Mouse (Mus musculus): Measurements from ENCODE around the gene Bpifa5. TPM values are rescaled to one million over a fixed set of nuclear protein-coding genes. Genes with fewer than 3 reads are reported as not detected.
"Not testable (repeated sequence)": the region's sequence is repeated elsewhere in the genome, so short reads cannot be mapped to it uniquely, and the experiment has no call there.

The Bpifa5 gene
- not detected in 2 replicates for polyA plus RNA-seq (2015; fragmentation: Nextera tagmentation; extraction: Ambion mirVana)

GRCm38 (mm10) chr2:154162307-154162706 is at the start of gene Bpifa5:
TSS of gene Bpifa5 (plus strand) at chr2:154162607.
- no peak within 1 kb of the TSS for H3K27ac ChIP-seq (replicated peaks)
- H3K27me3 ChIP-seq: no peaks in the 10 kb centered on the region
- WGBS: 83% methylated on average over 8 of the region's 8 CpGs
- ATAC-seq (replicated peaks): no peak
- no peaks in the 10 kb centered on the region for H3K9me3 ChIP-seq
- no peaks in the 10 kb centered on the region for H3K36me3 ChIP-seq
- no peak within 1 kb of the TSS for H3K4me3 ChIP-seq
- H3K9ac ChIP-seq (replicated peaks): no peak within 1 kb of the TSS
- H3K4me2 ChIP-seq (replicated peaks): no peak within 1 kb of the TSS
- H3K4me1 ChIP-seq: no peaks in the 10 kb centered on the region

- Histone ChIP-seq H3K9me3 (no peaks in the 10 kb centered on the region), H3K27me3 (no peaks in the 10 kb centered on the region), H3K36me3 (no peaks in the 10 kb centered on the region), H3K27ac (replicated peaks) (no peak overlapping the region), H3K9ac (replicated peaks) (no peak overlapping the region), H3K4me3 (no peak overlapping the region), H3K4me1 (no peaks in the 10 kb centered on the region), H3K4me2 (replicated peaks) (no peak overlapping the region)
- 86% methylated on average over 3 of the region's 3 CpGs for WGBS
- no peak for ATAC-seq (replicated peaks)
Observed at GRCm38 (mm10) chr2:154117381-154117780, 45.0 kb upstream of the Bpifa5 start.

- H3K9me3 ChIP-seq: no peaks in the 10 kb centered on the region
- no peaks in the 10 kb centered on the region for H3K4me1 ChIP-seq
- no peaks in the 10 kb centered on the region for H3K36me3 ChIP-seq
- no peak within 1 kb of the TSS for H3K9ac ChIP-seq (replicated peaks)
- H3K27me3 ChIP-seq: no peaks in the 10 kb centered on the region
- H3K4me3 ChIP-seq: no peak within 1 kb of the TSS
- ATAC-seq (replicated peaks): no peak
- no peak within 1 kb of the TSS for H3K4me2 ChIP-seq (replicated peaks)
- 67% methylated on average over 2 of the region's 2 CpGs for WGBS
- H3K27ac ChIP-seq (replicated peaks): no peak within 1 kb of the TSS
Observed at GRCm38 (mm10) chr2:154130120-154130519, 32.3 kb upstream of the Bpifa5 start, which contains the start of gene Bpifa3. TSS of gene Bpifa3 (plus strand) at chr2:154130336.

- no peak within 1 kb of the TSS for H3K4me2 ChIP-seq (replicated peaks)
- H3K36me3 ChIP-seq: no peaks in the 10 kb centered on the region
- H3K9me3 ChIP-seq: no peaks in the 10 kb centered on the region
- H3K27ac ChIP-seq (replicated peaks): no peak within 1 kb of the TSS
- H3K27me3 ChIP-seq: no peaks in the 10 kb centered on the region
- ATAC-seq (replicated peaks): no peak
- H3K9ac ChIP-seq (replicated peaks): no peak within 1 kb of the TSS
- H3K4me1 ChIP-seq: peaks cover 3% of the 10 kb centered on the region; the same call in 1 of the 2 replicates
- WGBS: 83% methylated on average over 4 of the region's 4 CpGs
- H3K4me3 ChIP-seq: no peak within 1 kb of the TSS
Observed at GRCm38 (mm10) chr2:154142580-154142979, 19.8 kb upstream of the Bpifa5 start, which contains the start of gene Bpifa1. TSS of gene Bpifa1 (plus strand) at chr2:154142880.

GRCm38 (mm10) chr2:154143735-154144134 is 18.7 kb upstream of the Bpifa5 start:
- no peak for ATAC-seq (replicated peaks)
- no peak overlapping the region for H3K4me3 ChIP-seq
- no peaks in the 10 kb centered on the region for H3K36me3 ChIP-seq
- H3K4me1 ChIP-seq: peaks cover 3% of the 10 kb centered on the region; the same call in 1 of the 2 replicates
- H3K27ac ChIP-seq (replicated peaks): no peak overlapping the region
- H3K4me2 ChIP-seq (replicated peaks): no peak overlapping the region
- H3K9me3 ChIP-seq: no peaks in the 10 kb centered on the region
- H3K9ac ChIP-seq (replicated peaks): no peak overlapping the region
- H3K27me3 ChIP-seq: no peaks in the 10 kb centered on the region
- 55% methylated on average over 3 of the region's 3 CpGs for whole genome bisulfite sequencing

- Histone ChIP-seq H3K27me3 (no peaks in the 10 kb centered on the region), H3K36me3 (no peaks in the 10 kb centered on the region), H3K4me3 (no peak overlapping the region), H3K4me1 (peaks cover 3% of the 10 kb centered on the region; the same call in 1 of the 2 replicates), H3K4me2 (replicated peaks) (no peak overlapping the region), H3K9ac (replicated peaks) (no peak overlapping the region), H3K9me3 (no peaks in the 10 kb centered on the region), H3K27ac (replicated peaks) (no peak overlapping the region)
- ATAC-seq (replicated peaks): no peak
- 87% methylated on average over 4 of the region's 4 CpGs for WGBS
Observed at GRCm38 (mm10) chr2:154147496-154147895, 14.9 kb upstream of the Bpifa5 start.

- Histone ChIP-seq H3K27me3 (no peaks in the 10 kb centered on the region), H3K9me3 (no peaks in the 10 kb centered on the region), H3K27ac (replicated peaks) (no peak overlapping the region), H3K4me3 (no peak overlapping the region), H3K4me2 (replicated peaks) (no peak overlapping the region), H3K9ac (replicated peaks) (no peak overlapping the region), H3K36me3 (no peaks in the 10 kb centered on the region), H3K4me1 (no peaks in the 10 kb centered on the region)
- no peak for ATAC-seq (replicated peaks)
- WGBS: 38% methylated on average over 3 of the region's 3 CpGs
Observed at GRCm38 (mm10) chr2:154158433-154158832, 4.0 kb upstream of the Bpifa5 start.

GRCm38 (mm10) chr2:154163306-154163705 is 899 bp downstream of the Bpifa5 start:
- H3K4me1 ChIP-seq: no peaks in the 10 kb centered on the region
- WGBS: 89% methylated on average over 5 of the region's 5 CpGs
- no peak overlapping the region for H3K27ac ChIP-seq (replicated peaks)
- no peak for ATAC-seq (replicated peaks)
- no peaks in the 10 kb centered on the region for H3K27me3 ChIP-seq
- H3K4me2 ChIP-seq (replicated peaks): no peak overlapping the region
- H3K36me3 ChIP-seq: no peaks in the 10 kb centered on the region
- no peaks in the 10 kb centered on the region for H3K9me3 ChIP-seq
- H3K9ac ChIP-seq (replicated peaks): no peak overlapping the region
- H3K4me3 ChIP-seq: no peak overlapping the region

GRCm38 (mm10) chr2:154169172-154169571 is 6.8 kb downstream of the Bpifa5 start:
- Histone ChIP-seq H3K9ac (replicated peaks) (no peak overlapping the region), H3K27me3 (no peaks in the 10 kb centered on the region), H3K9me3 (no peaks in the 10 kb centered on the region), H3K4me3 (no peak overlapping the region), H3K4me1 (no peaks in the 10 kb centered on the region), H3K27ac (replicated peaks) (no peak overlapping the region), H3K36me3 (no peaks in the 10 kb centered on the region), H3K4me2 (replicated peaks) (no peak overlapping the region)
- 84% methylated on average over 3 of the region's 3 CpGs for WGBS
- no peak for ATAC-seq (replicated peaks)

- H3K4me3 ChIP-seq: no peak overlapping the region
- no peak overlapping the region for H3K27ac ChIP-seq (replicated peaks)
- no peak overlapping the region for H3K9ac ChIP-seq (replicated peaks)
- no peaks in the 10 kb centered on the region for H3K36me3 ChIP-seq
- no peaks in the 10 kb centered on the region for H3K27me3 ChIP-seq
- H3K4me1 ChIP-seq: no peaks in the 10 kb centered on the region
- ATAC-seq (replicated peaks): no peak
- H3K4me2 ChIP-seq (replicated peaks): no peak overlapping the region
- H3K9me3 ChIP-seq: no peaks in the 10 kb centered on the region
- 75% methylated on average over 6 of the region's 6 CpGs for WGBS
Observed at GRCm38 (mm10) chr2:154171621-154172020, 9.2 kb downstream of the Bpifa5 start.

GRCm38 (mm10) chr2:154173313-154173712 is 10.9 kb downstream of the Bpifa5 start:
- WGBS: 46% methylated on average over 1 of the region's 1 CpGs
- Histone ChIP-seq H3K27me3 (no peaks in the 10 kb centered on the region), H3K9me3 (no peaks in the 10 kb centered on the region), H3K9ac (replicated peaks) (no peak overlapping the region), H3K4me2 (replicated peaks) (no peak overlapping the region), H3K4me1 (no peaks in the 10 kb centered on the region), H3K27ac (replicated peaks) (no peak overlapping the region), H3K36me3 (no peaks in the 10 kb centered on the region), H3K4me3 (no peak overlapping the region)
- no peak for ATAC-seq (replicated peaks)

- not testable (repeated sequence) for ATAC-seq (replicated peaks); H3K9ac ChIP-seq (replicated peaks); H3K27me3 ChIP-seq; H3K4me3 ChIP-seq; H3K4me1 ChIP-seq; H3K36me3 ChIP-seq; H3K27ac ChIP-seq (replicated peaks); H3K9me3 ChIP-seq; H3K4me2 ChIP-seq (replicated peaks)
- 90% methylated on average over 7 of the region's 7 CpGs for WGBS
Observed at GRCm38 (mm10) chr2:154181900-154182299, 19.5 kb downstream of the Bpifa5 start.

GRCm38 (mm10) chr2:154183061-154183460 is 20.7 kb downstream of the Bpifa5 start:
- H3K36me3 ChIP-seq; H3K27ac ChIP-seq (replicated peaks); H3K9ac ChIP-seq (replicated peaks); H3K9me3 ChIP-seq; H3K27me3 ChIP-seq; ATAC-seq (replicated peaks); H3K4me3 ChIP-seq; H3K4me2 ChIP-seq (replicated peaks); H3K4me1 ChIP-seq: not testable (repeated sequence)
- WGBS: 78% methylated on average over 4 of the region's 4 CpGs
